Mouse (Mus musculus) thymus, postnatal 25 days (tissue): ENCODE data around the gene Dock2.

Experiments
- DNase-seq: peaks from one replicate; pipeline ENCODE4 v3.0.0; 2022

Gene Dock2

DNA sequence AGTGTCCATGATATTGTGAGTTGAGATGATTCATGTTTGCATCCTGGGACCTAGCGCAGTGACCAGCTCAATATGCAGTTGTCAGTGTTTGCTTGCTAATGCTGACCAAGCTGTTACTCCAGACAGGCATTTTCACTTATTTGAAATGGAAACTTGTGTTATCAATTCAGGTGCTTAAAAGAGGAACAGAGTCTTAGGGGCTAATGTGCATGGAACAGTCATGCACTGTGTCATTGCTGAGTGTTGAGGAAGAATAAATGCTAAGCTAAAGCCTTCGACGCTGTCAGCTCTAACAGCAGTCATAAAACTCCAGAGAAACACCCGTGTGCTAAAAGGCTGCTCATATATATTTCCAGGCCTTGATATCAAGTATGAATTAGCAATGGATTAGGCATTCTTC, 259.1 kb downstream of the Dock2 start:
- DNase-seq: no peak

DNA sequence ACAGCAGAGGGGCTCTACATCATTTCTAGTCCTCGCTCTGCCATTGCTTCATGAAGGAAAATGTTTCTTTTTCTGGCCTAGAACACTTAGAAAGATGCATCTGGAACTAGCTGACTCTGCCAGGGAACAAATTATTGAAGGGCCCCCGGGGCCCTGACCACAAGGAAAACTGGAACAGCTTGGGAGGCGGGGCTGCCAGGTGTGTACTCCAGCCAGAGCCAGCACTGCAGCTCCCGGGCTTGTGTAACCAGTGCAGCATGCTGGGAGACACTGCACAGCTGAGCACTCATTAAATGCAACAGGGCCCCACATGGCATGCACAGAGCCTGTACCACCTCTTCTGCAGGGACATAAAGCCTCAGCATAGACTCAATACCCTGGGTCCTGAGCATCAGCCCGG, 265.1 kb downstream of the Dock2 start:
- DNase-seq: no peak

DNA sequence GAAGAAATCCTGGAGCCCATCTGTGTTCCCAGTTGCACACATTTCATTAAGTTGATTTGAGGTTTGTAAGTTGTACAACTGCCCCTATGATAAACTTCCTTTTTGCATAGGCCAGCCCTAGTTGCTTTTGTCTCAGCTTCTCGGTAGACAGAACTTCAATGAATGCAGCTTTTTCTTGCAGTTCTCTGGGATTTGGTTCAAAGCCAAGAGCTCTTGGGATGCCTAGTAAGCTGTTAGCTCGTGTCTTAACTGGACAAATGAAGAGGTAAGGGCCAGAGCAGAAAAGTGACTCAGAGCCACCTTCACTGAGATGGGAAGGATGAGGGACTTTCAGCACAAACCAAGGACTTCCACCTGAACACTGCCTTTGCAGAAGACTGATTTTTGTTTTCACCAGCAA, 266.7 kb downstream of the Dock2 start:
- DNase-seq: no peak

DNA sequence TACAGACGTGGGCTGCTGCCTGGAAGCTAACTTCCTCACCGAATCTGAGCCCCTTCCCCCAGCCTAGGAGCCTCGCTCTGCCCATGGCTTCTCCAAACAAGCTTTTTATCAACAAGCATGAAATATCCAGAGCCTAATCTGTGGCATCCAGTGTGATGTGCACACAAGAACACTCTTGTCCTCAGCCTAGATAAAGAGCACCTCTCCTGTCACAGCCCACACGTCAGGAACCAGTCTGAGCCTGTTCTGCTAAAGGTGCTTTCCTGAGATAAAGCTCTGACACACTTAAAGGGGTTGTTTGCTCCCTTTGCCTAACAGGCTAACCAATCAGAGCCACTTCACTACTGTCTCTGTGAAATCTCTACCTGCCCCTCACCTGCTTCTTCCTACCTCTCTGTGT, 268.4 kb downstream of the Dock2 start:
- no peak for DNase-seq

DNA sequence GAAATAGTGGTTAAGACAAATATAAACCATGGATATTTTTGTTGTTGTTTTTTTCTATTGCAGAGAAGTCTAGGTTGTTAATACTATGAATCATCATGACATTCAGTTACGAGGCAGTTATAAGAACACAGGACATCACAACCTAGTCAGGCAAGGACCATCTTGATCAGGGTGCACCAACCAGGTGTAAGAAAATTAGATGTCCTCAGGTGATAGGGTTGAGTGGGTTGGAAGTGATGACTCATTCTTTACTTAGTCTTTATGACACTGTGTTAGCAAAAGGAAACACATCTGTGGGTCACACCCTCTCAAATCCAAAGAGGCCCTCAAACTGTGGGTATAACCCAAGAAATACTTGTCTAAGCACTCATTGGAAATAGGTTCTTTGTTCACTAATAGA, 277.3 kb downstream of the Dock2 start:
- no peak for DNase-seq

DNA sequence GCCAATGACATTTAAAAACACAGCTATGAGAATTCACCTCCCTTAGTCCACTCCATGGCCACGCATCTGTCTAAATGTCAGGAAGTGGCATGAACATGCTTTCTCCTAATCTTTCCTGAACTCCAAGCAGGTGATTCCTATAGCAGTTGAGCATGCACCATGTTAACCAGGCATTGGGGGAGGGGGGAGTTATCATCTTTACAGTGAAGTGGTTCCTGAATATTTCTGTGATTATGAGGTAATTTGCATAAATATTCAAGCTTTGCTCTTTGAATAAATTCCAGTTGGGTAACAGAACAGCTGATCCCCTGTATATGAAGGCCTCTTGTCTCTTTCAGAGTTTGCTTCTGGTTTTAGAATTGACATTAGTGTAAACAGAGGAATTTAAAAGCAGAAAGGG, 284.0 kb downstream of the Dock2 start:
- no peak for DNase-seq

DNA sequence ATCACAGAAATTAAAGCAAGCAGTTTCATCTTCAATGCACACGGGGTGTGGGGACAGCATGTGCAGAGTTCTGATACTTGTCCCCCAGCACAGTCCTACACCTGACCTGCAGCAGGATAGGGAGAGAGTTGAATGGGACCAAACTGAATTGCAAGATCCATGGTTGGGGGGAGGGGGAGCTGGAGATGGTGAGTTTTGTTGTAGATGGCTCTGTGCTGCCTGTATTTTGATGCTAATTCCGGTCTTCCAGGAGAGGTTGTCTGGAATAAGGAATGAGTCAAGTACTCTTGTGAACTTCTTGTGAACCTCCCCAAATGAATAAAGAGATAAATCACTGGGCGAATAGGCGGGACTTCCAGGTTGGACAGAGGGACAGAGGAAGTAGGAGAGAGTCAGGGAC, 289.0 kb downstream of the Dock2 start:
- DNase-seq: no peak

DNA sequence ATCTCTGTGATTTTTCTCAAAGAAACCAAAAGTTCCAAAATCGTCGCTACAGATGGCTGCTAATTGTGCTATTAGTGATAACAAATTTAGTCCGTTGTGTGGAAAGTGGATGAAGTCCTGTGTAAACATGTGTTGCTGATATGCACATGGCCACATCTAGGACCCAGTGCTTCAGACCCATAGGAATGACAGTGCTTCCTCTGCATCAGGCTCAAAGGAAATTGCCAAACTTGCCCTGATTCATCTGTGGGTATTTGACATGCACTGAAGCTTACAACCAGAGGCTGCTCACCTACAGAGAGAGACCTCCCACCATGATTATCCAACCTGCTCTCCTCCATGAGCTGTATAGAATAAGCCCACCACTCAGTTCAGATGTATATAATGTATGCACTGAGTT, 290.7 kb downstream of the Dock2 start:
- no peak for DNase-seq

DNA sequence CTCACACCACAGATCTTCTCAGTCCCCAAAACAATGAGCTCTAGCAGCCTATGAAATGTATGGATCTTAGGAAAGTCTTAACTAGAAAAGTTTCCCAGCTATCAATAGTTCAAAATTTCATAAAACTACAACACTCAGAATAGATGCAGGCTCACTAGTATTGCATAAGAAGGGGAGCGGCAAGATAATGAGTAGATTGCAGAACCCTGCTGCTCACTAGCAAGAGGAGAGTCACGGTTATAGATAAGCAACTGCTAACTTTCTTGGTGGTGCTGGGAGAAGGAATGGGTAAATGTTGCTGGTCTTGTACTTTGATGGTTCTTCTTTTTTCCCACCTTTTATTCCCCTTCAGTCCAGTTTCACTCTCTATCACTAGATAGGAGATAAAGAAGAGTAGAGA, 291.5 kb downstream of the Dock2 start:
- DNase-seq: no peak

DNA sequence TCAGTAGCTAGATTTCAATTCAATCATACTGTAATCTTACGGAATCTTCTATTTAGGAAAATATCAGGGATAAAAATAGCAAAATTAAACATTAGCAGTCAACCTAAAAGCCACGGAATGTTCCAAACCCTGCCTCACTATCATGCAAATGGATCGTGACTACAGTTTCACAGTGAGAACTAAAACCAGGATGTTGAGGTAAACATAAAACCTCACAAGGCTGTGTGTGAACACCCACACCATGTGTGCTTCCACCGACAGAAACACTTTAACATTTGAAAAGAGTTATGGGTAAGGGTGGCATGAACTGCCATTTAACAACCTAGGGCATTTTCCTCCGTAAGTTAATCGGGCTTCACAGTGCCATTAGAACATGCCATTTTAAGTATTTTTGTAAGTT, 294.1 kb downstream of the Dock2 start:
- no peak for DNase-seq

DNA sequence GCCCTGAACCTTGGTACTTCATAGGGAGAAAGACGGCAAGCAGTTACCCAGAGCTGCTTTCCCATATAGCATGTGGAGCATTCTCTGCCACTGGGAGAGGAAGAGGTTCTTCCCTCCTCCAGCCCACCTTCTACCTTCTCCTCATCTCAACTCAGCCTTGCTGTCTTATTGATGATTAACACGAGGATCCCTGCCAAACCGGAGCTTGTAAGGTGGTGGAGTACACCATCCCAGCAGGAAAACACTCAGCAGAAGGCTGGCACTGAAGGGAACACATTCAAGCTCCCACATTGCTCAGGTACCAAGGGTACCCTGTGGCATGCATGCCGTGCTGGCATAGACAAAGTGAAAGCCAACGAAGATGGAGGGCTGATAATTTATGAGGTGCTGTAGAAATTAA, 304.4 kb downstream of the Dock2 start:
- DNase-seq: no peak

DNA sequence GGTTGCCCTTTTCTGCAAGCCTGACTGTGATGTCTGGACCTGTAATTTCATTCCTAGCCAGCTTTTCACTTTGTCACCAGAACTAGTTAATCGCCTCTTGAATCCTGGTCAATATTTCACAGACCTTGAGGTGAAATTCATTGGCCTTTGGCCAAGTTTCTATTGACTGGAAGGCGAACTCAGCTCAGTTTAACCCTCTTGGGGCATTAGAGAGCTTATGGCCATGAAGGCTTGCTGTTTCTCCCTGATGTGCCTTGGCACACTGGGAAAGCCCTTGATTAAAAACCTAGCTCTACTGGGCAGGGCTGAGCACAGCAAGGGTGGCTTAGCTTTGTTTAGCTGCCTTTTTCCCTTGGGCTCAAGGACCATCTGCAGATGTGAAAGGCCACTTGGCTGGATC, 313.9 kb downstream of the Dock2 start:
- DNase-seq: no peak

DNA sequence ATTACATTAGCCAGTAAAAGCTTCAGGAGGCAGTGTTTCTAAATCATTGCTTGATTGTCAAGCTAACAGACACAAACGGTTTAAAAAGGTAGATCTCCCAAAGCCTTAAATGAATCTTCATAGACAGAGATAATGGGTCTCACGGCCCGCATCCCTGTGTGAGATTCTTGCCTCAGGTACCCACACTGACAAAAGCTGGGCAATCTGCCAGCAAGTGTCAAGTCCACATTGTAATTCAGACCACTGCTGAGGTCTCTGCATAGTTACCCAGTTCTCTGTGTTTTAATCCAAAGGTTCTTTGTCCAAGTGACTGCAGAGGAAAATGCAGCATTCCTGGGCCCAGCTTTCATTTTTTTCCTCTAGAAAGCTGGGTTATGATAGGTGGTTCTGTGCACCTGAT, 315.1 kb downstream of the Dock2 start:
- no peak for DNase-seq

DNA sequence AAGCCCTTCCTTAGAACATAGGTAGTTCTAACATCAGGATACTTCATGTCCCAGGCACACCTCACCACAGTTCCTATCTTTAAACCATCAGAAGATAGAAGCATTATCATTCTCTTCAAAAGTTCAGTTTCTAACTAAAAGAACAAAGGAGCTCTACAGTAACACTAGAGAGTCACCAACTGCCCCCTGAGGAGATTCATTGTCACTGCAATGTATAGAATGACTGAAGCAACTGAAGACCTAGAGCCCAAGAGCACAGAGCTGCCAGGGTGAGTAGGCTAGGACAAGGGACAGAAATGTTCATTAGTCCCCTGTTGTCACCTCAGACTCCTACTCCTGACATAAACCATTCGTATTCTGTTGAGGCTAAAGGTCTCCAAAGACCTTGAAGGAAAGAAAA, 316.6 kb downstream of the Dock2 start:
- DNase-seq: no peak

DNA sequence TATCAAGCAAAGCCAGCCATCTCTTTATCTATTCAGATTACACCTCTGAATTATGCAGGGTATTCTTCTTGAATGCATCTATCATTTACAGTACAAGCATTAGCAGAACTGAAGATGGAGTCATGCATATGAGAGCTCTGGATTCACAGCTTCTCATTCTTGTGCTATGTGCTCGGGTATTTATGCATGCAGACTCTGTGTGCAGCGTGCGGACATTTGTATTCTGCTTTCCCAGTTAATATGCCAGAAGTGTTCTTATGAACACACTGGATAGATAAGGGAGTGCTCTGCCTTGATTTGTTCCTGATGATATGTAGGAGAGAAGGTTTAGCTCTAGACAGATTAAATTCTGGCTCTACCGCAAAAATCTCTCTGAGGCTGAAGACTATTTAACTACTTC, 333.7 kb downstream of the Dock2 start:
- DNase-seq: no peak

DNA sequence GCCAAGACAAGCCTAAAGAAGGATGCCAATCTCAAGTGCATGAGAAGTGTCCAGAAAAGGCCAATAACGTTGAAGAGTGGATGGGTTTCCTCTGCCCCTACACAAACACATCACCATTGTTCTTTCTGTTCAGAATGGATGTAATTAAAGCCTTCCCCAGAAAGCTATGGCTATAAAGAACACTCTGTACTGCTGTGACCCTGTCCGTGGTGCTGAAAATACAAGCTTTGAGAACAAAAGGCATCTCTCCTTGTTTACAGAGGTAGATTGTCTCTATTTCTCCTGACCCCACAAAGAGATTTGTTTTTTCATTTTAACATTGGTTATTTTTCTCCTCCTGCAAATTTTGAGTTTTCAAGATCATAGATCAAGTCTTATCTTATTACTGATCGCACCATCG, 335.8 kb downstream of the Dock2 start:
- peak; percentile 27 for DNase-seq

DNA sequence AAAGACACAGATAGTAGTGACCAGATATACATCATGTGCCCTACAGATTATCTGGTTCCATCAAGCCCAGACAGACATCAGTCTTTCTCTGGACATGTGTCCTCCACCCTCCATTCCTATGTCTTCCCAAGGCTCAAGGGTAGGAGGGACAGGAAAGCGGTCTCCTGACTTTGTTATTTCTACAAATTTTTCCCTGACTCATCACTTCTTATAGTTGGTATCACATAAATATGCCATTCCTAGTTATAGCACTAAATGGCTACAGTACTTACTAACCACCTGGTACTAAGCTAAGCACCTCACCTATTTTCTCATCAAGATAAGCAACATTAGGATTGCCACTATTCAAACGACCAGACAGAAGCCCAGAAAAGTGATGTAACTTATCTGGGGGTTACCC, 345.3 kb downstream of the Dock2 start:
- DNase-seq: no peak

DNA sequence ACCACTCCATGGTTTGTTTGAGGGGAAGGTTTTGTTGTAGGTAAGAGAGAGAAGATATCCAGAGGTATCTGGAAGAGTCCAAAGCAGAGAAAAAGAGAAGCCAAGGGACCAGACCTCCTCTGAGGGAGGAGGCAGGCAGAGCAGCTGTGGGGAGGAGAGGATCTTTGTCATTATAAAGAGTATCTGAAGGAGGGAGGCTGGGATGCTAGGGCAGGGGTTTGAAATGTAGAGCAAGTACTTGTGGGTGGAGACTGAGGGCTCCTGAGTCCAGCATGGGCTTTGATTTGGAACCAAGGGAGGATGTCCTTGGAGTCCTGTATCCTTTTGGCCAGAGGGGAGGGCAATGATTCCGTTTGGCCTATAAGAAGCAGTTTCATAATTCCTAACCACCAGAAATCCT, 346.2 kb downstream of the Dock2 start:
- DNase-seq: no peak

DNA sequence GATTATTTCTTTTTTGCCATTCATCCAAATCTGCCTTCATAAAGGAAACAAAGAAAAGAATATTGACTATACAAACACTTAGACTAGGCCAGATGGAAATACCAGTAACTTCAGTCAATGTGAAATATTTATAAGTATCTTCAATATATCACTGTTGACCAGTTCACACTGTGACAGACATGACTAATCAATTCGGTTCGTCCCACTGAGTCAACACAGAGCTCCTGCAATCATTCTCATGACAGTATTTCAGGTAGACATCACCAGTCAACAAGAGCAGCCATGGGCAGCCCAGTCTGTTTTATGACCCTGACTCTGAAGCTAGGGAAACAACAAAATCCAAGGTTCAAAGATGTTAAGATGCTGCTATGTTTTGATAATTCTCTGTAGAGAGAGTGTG, 351.7 kb downstream of the Dock2 start:
- no peak for DNase-seq

DNA sequence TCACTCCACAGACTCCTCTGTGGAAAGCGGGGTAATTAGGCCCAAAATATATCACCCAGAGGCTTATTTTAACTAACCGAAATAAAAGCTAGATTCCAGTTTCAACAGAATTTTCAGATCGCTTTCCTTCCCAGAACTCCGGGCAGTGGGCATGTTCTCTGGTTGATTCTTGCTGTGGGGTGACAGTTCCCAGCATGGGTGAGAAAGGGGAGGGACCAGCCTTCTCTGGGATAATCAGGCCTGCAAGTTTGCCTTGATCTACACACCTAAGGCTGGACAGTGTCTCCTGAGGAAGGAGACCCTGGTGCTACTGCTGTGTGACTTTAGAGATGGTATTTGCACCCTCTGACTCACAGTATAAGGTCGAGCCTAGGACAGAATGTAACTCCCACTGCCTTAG, 352.3 kb downstream of the Dock2 start:
- DNase-seq: no peak

DNA sequence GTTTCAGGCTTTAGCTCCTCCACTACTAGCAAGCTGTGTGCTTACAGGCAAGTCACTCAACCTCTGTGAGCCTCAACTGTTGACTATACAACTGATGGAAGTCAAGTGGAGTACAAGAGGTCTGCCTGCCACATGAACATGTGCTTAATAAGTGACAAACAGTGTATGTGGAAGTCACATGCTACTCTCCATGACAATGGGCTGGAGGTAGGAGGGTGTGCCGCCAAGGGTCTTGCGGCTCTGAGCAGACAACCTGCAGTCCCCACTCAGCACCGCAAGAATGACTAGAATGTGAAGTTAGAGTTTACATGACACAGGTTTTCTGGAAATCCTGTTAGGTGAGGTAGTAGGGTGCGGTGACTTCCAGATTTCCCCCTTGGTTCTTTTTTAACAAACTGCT, 352.8 kb downstream of the Dock2 start:
- no peak for DNase-seq

DNA sequence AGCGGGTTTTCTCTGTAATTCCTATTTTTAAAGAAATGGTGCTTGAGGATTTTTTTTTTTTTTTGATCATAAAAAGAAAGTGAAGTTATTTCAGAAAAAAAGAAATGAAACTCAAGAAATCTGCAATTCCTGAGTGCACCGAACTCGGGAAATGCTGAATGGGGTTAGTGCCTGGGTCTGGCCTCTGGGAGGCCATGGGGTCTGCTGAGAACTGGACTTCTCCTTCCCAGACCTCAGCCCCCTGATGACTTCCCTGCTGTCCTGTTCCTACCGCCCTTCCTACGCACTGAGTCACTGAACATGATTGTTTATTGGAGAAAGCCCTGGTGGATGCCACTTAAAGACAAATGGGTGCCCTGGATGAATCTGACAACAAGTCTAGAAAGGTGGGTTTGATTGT, 356.5 kb downstream of the Dock2 start:
- DNase-seq: no peak

DNA sequence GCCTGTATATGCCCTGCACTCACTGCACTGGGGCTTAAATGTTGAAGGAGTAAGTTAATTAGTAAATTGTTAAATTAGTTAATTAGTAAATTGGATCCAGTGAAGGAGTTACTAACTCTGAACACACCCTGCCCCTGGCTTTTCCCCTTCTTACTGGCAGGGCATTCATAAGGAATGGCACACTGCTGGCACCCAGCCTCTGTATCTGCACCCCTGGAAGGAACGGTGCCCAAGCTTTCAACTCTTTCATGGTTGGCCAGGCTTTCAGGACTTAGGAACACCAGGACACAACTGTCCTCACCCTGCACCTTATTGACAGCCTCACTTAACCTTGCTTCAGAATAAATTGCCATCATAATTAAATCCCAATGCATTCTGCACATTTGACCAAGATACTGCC, 359.1 kb downstream of the Dock2 start:
- no peak for DNase-seq

DNA sequence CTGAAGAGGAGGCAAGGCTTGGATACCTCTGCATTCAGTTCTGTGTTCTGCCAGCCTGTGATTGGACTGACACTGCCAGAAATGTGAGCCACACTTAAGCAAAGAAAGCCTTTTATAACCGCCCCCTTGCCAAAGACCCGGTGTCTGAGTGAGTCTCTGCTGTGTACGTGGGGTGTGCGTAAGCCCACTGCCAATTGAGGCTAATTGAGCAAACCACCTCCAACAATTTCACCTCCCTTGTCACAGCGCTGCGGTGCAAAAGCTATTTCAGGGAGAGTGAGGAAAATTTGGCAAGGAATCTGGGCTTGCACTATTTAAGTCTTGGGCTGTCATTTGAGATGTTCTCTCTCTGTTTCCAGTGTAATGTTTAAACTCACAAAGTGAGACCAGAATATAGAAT, 362.6 kb downstream of the Dock2 start:
- DNase-seq: no peak

DNA sequence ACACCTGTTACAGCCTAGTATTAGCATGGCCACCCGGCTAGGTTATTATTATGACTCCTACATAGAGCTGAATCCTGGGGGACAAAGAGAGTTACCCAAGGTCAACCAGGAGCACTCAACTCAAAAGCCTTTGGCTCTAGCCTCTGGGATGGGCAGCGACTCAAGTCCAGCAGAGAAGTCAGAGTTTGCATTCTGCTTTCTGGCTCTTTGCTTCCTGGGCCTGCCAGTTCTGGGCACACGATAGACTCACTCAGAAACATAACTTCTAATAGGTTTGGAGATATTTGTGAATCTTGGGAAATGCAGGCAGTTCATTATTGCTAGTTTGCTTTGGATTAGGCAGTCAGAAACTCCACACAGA, 367.1 kb downstream of the Dock2 start:
- DNase-seq: no peak

DNA sequence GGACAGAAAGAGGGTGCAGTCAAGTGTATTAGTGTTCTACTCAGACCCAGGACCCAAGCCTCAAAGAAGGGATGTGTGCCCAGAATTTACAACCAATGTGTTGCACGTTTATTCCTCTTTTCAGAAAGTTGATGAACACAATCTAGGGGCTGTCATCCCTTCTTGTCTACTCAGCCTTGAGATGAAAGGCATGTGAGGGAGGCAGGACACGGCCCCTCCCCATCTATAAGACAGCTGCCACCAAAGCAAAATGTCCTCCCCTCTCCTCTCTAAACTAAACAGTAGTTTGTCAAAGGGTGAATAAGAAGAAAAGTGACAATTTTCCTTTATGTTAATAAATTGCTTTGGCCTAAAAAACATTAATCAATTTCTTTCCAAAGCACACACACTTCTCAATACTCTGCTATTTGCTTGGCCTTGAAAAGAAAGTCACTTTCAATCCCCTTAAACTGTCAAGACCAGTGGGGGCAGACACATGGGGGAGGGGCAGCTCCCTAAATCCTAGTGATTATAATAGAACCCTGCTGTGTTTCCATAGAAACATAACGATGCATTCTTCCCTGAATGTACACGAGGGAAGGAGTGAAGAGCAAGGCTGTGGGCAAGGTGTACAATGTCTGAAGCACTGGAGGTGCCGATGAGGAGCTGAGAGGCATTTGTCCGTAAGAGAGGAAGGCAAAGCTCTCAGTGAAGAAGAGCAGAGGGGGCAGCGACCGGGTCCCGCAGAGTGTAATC, 367.6 kb downstream of the Dock2 start:
- DNase-seq: no peak
